11 mouse cellular contexts compared by ENCODE assay signal in genomic region chr11:113752685-113753430, GRCm38 (mm10). TPM values are rescaled to one million over a fixed set of nuclear protein-coding genes. Genes with fewer than 3 reads are reported as not detected.
DNase-seq lines count a peak whose midpoint lies in the region; ATAC-seq and TF ChIP-seq lines count a peak whose summit lies in the region.
"Had no signal": no experiment of that assay in that cellular context is flagged by ENCODE, and none has a peak within 500 bp of the region (broad histone marks: within the 10 kb centered on the region; RNA-seq: fewer than 3 reads in every experiment).

No protein-coding gene starts in this region.

- peak overlapping the region; percentile 96 for H3K27ac ChIP-seq in heart, embryonic 10.5 days
- H3K27ac ChIP-seq in lung, postnatal 0 days (ENCODE audit: low read length) = peak overlapping the region; percentile 100
- peak overlapping the region; percentile 96; the same call in 1 of the 2 replicates for H3K27ac ChIP-seq in intestine, embryonic 15.5 days
- 0 out of 2 replicates have a peak overlapping the region, but pooled peaks have one; percentile 95 for H3K27ac ChIP-seq in neural tube, embryonic 13.5 days (replicated peaks)

- ATAC-seq in lung, postnatal 0 days = no peak
- ATAC-seq in intestine, embryonic 15.5 days = no peak
- ATAC-seq in neural tube, embryonic 13.5 days (ENCODE audit: low read depth) = no peak

- peaks cover 6% of the 10 kb centered on the region; the same call in 1 of the 2 replicates for H3K36me3 ChIP-seq in heart, embryonic 10.5 days
- H3K36me3 ChIP-seq in lung, postnatal 0 days (ENCODE audit: insufficient read depth, low read length) = no peaks in the 10 kb centered on the region
- H3K36me3 ChIP-seq in intestine, embryonic 15.5 days = no peaks in the 10 kb centered on the region
- no peaks in the 10 kb centered on the region for H3K36me3 ChIP-seq in neural tube, embryonic 13.5 days

- no peak for TF ChIP-seq CTCF in lung, postnatal 0 days (IDR thresholded peaks at IDR 0.05)

- H3K4me1 ChIP-seq in heart, embryonic 10.5 days = peaks cover 53% of the 10 kb centered on the region
- peaks cover 18% of the 10 kb centered on the region for H3K4me1 ChIP-seq in lung, postnatal 0 days (ENCODE audit: insufficient read depth, low read depth, low read length)
- peaks cover 26% of the 10 kb centered on the region for H3K4me1 ChIP-seq in intestine, embryonic 15.5 days (replicated peaks)
- peaks cover 37% of the 10 kb centered on the region for H3K4me1 ChIP-seq in neural tube, embryonic 13.5 days (replicated peaks)

- 94% methylated on average over 10 of the region's 10 CpGs for WGBS in heart, embryonic 10.5 days
- 93% methylated on average over 10 of the region's 10 CpGs for WGBS in lung, postnatal 0 days
- 91% methylated on average over 10 of the region's 10 CpGs for WGBS in intestine, embryonic 15.5 days
- 96% methylated on average over 10 of the region's 10 CpGs for WGBS in neural tube, embryonic 13.5 days

- H3K4me2 ChIP-seq in lung, postnatal 0 days (replicated peaks; ENCODE audit: low read depth, low read length) = peak overlapping the region; percentile 78; the same call in 1 of the 2 replicates
- peak overlapping the region; percentile 84 for H3K4me2 ChIP-seq in intestine, embryonic 15.5 days (replicated peaks)
- no peak overlapping the region; the same call in 1 of the 2 replicates for H3K4me2 ChIP-seq in neural tube, embryonic 13.5 days

- no peak overlapping the region; the same call in 1 of the 2 replicates for H3K4me3 ChIP-seq in heart, embryonic 10.5 days
- H3K4me3 ChIP-seq in lung, postnatal 0 days (ENCODE audit: low read depth, low read length) = no peak overlapping the region
- H3K4me3 ChIP-seq in intestine, embryonic 15.5 days (replicated peaks) = no peak overlapping the region
- H3K4me3 ChIP-seq in neural tube, embryonic 13.5 days = no peak overlapping the region

- H3K27me3 ChIP-seq in heart, embryonic 10.5 days (ENCODE audit: insufficient read depth, poor library complexity, severe bottlenecking) = no peaks in the 10 kb centered on the region
- no peaks in the 10 kb centered on the region for H3K27me3 ChIP-seq in lung, postnatal 0 days (replicated peaks; ENCODE audit: insufficient read depth, low read length)
- H3K27me3 ChIP-seq in intestine, embryonic 15.5 days (replicated peaks) = no peaks in the 10 kb centered on the region
- no peaks in the 10 kb centered on the region for H3K27me3 ChIP-seq in neural tube, embryonic 13.5 days

- no peak for TF ChIP-seq EP300 in lung, postnatal 0 days (IDR thresholded peaks at IDR 0.05)

- DNase-seq in heart, embryonic 10.5 days (ENCODE audit: low spot score) = no peak
- no peak for DNase-seq in heart, adult 9 months (ENCODE audit: low spot score in 2 of 2)
- DNase-seq in lung, postnatal 0 days (ENCODE audit: low spot score) = no peak
- no peak for DNase-seq in lung, postnatal 14 days
- DNase-seq in thymus, postnatal 14 days = no peak
- DNase-seq in urinary bladder, postnatal 10 days (ENCODE audit: low spot score) = no peak
- DNase-seq: cerebellum, adult 9-10 months; kidney, adult 8-10 months had no signal

- H3K9ac ChIP-seq in lung, postnatal 0 days (replicated peaks; ENCODE audit: low read depth) = no peak overlapping the region
- no peak overlapping the region for H3K9ac ChIP-seq in intestine, embryonic 15.5 days
- H3K9ac ChIP-seq in neural tube, embryonic 13.5 days = no peak overlapping the region

- no peaks in the 10 kb centered on the region for H3K9me3 ChIP-seq in heart, embryonic 10.5 days
- no peaks in the 10 kb centered on the region for H3K9me3 ChIP-seq in lung, postnatal 0 days (ENCODE audit: low read length)
- H3K9me3 ChIP-seq in intestine, embryonic 15.5 days = no peaks in the 10 kb centered on the region
- H3K9me3 ChIP-seq in neural tube, embryonic 13.5 days = no peaks in the 10 kb centered on the region

RNA-seq across cellular contexts. Expression of gene Cdc42ep4, which starts 1.2 kb away (rescaled TPM):
- 30.4 and 45.4 TPM in 2 replicates for polyA plus RNA-seq in heart, embryonic 10.5 days (2016; fragmentation: Nextera tagmentation; extraction: Ambion mirVana)
- polyA plus RNA-seq in lung, postnatal 0 days (2015; fragmentation: Nextera tagmentation; extraction: Ambion mirVana) = 92.8 and 116 TPM in 2 replicates
- polyA plus RNA-seq in intestine, embryonic 15.5 days (2015; fragmentation: Nextera tagmentation; extraction: Ambion mirVana) = 54.4 and 57.8 TPM in 2 replicates
- 54.6 and 58.9 TPM in 2 replicates for polyA plus RNA-seq in neural tube, embryonic 13.5 days (2015; fragmentation: Nextera tagmentation; extraction: Ambion mirVana)

RNA-seq across cellular contexts. Expression of gene Cpsf4l, which starts 43.0 kb away (rescaled TPM):
- 0.15 and 0.34 TPM in 2 replicates for polyA plus RNA-seq in heart, embryonic 10.5 days (2016; fragmentation: Nextera tagmentation; extraction: Ambion mirVana)
- 0.17 and 0.25 TPM in 2 replicates for polyA plus RNA-seq in lung, postnatal 0 days (2015; fragmentation: Nextera tagmentation; extraction: Ambion mirVana)
- polyA plus RNA-seq in intestine, embryonic 15.5 days (2015; fragmentation: Nextera tagmentation; extraction: Ambion mirVana) = 0.18 TPM in 1 of 2 replicates, not detected in the other
- 0.36 and 0.85 TPM in 2 replicates for polyA plus RNA-seq in neural tube, embryonic 13.5 days (2015; fragmentation: Nextera tagmentation; extraction: Ambion mirVana)
- polyA plus RNA-seq: C2C12 had no signal
